Mouse (Mus musculus) hindbrain, embryonic 16.5 days (tissue): ENCODE results near the gene Ncapg. TPM values are rescaled to one million over a fixed set of nuclear protein-coding genes. Genes with fewer than 3 reads are reported as not detected.

ENCODE experiments used
- ATAC-seq: fragments of 200-750 bp; cut with Nextera tagmentation; 2 replicates; pipeline ENCODE4 v1.8.0; 2017; ENCODE audit warnings: moderate TSS enrichment, moderate library complexity
- H3K27ac ChIP-seq: fragments of 300-500 bp; sonication (generic); 2 replicates; pipeline ENCODE4 v1.5.1; 2014; ENCODE audit warnings: low read depth, mild to moderate bottlenecking, control low read depth, low read length, moderate library complexity
- H3K27me3 ChIP-seq: fragments of 300-500 bp; sonication (generic); replicated peaks from 2 replicates; pipeline ENCODE4 v1.6.1; 2014; ENCODE audit warnings: low read length; ENCODE audit not compliant: control insufficient read depth, insufficient read depth
- H3K36me3 ChIP-seq: fragments of 300-500 bp; sonication (generic); 2 replicates; pipeline ENCODE4 v1.6.1; 2014; ENCODE audit warnings: mild to moderate bottlenecking, low read length, moderate library complexity, mixed read lengths; ENCODE audit not compliant: control insufficient read depth, insufficient read depth
- H3K4me1 ChIP-seq: fragments of 300-500 bp; sonication (generic); 2 replicates; pipeline ENCODE4 v1.6.1; 2014; ENCODE audit warnings: low read depth, low read length; ENCODE audit not compliant: control insufficient read depth, insufficient read depth
- H3K4me2 ChIP-seq: fragments of 300-500 bp; sonication (generic); 2 replicates; pipeline ENCODE4 v1.6.1; 2014; ENCODE audit warnings: mild to moderate bottlenecking, low read length, control low read depth, moderate library complexity
- H3K4me3 ChIP-seq: fragments of 300-500 bp; sonication (generic); 2 replicates; pipeline ENCODE4 v1.5.1; 2014; ENCODE audit warnings: mild to moderate bottlenecking, low read length, control low read depth, moderate library complexity
- H3K9ac ChIP-seq: fragments of 300-500 bp; sonication (generic); 2 replicates; pipeline ENCODE4 v1.6.1; 2014; ENCODE audit warnings: low read depth, mild to moderate bottlenecking, control low read depth, low read length, moderate library complexity
- H3K9me3 ChIP-seq: fragments of 300-500 bp; sonication (generic); 2 replicates; pipeline ENCODE4 v1.6.1; 2014; ENCODE audit warnings: mild to moderate bottlenecking, low read length, moderate library complexity; ENCODE audit not compliant: control insufficient read depth
- WGBS: fragments of 180-500 bp; shearing (Covaris S2); extraction: QIAGEN DNeasy Blood & Tissue Kit; methylation state at CpG from one replicate; pipeline ENCODE4 v1.1.7; 2014; 5-methylcytosine and 5-hydroxymethylcytosine counted together
- polyA plus RNA-seq: library from polyadenylated mRNA; unstranded; fragments of >200 nt; fragmentation: Nextera tagmentation; extraction: Ambion mirVana; gene quantifications from 2 replicates; pipeline ENCODE4 v1.2.1, GENCODE M21; 2015

The Ncapg gene
- polyA plus RNA-seq, 1 experiment from 2014 or later, result 7.4 TPM

GRCm38 (mm10) chr5:45685243-45685642, 15.5 kb downstream of the Ncapg start:
- 97% methylated on average over 2 of the region's 2 CpGs for WGBS
- no peak overlapping the region for H3K9ac ChIP-seq

GRCm38 (mm10) chr5:45686223-45686622, 16.5 kb downstream of the Ncapg start:
- WGBS, result over 99% methylated on average over 3 of the region's 3 CpGs
- H3K4me2 ChIP-seq, result no peak overlapping the region
- no peak overlapping the region for H3K9ac ChIP-seq
- no peak overlapping the region for H3K4me3 ChIP-seq
- H3K27ac ChIP-seq, result no peak overlapping the region
- no peak for ATAC-seq
- no peaks in the 10 kb centered on the region for H3K4me1 ChIP-seq
- H3K27me3 ChIP-seq, result no peaks in the 10 kb centered on the region
- no peaks in the 10 kb centered on the region for H3K9me3 ChIP-seq
- no peaks in the 10 kb centered on the region for H3K36me3 ChIP-seq

More at GRCm38 (mm10) chr5:45685243-45685642, 15.5 kb downstream of the Ncapg start:
- H3K27me3 ChIP-seq, result no peaks in the 10 kb centered on the region
- no peak overlapping the region for H3K4me2 ChIP-seq
- H3K4me1 ChIP-seq, result no peaks in the 10 kb centered on the region
- no peaks in the 10 kb centered on the region for H3K9me3 ChIP-seq
- no peaks in the 10 kb centered on the region for H3K36me3 ChIP-seq
- no peak for ATAC-seq
- H3K27ac ChIP-seq, result no peak overlapping the region
- no peak overlapping the region for H3K4me3 ChIP-seq

- H3K27me3 ChIP-seq, result no peaks in the 10 kb centered on the region
- no peak for ATAC-seq
- H3K4me1 ChIP-seq, result no peaks in the 10 kb centered on the region
- H3K9ac ChIP-seq, result no peak overlapping the region
- no peak overlapping the region for H3K4me3 ChIP-seq
- no peaks in the 10 kb centered on the region for H3K9me3 ChIP-seq
- H3K27ac ChIP-seq, result no peak overlapping the region
- 87% methylated on average over 4 of the region's 4 CpGs for WGBS
- no peak overlapping the region for H3K4me2 ChIP-seq
- no peaks in the 10 kb centered on the region for H3K36me3 ChIP-seq
Observed at GRCm38 (mm10) chr5:45689152-45689551, 19.4 kb downstream of the Ncapg start.

DNA sequence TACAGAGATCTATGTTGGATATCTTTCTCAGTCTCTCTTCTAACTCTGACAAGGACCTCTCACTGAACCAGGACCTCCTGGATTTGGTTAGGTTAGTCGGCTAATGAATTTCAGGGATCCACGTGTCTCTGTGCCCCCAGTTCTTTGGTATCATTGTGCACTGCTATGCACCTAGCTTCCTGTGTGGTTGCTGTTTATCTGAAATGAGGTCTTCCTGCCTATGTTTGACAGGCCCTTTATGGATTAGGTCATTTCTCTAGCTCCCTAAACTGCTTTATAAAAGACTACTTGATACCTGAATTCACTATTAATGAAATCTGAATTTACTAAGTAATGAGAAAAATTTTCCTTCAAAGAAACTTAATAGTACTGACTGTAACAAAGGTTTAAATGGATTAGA, 21.1 kb downstream of the Ncapg start:
- Histone ChIP-seq H3K27ac (no peak overlapping the region), H3K9ac (no peak overlapping the region), H3K4me2 (no peak overlapping the region), H3K36me3 (no peaks in the 10 kb centered on the region), H3K4me3 (no peak overlapping the region), H3K9me3 (no peaks in the 10 kb centered on the region), H3K27me3 (no peaks in the 10 kb centered on the region), H3K4me1 (no peaks in the 10 kb centered on the region)
- 88% methylated on average over 2 of the region's 2 CpGs for WGBS
- ATAC-seq, result no peak

DNA sequence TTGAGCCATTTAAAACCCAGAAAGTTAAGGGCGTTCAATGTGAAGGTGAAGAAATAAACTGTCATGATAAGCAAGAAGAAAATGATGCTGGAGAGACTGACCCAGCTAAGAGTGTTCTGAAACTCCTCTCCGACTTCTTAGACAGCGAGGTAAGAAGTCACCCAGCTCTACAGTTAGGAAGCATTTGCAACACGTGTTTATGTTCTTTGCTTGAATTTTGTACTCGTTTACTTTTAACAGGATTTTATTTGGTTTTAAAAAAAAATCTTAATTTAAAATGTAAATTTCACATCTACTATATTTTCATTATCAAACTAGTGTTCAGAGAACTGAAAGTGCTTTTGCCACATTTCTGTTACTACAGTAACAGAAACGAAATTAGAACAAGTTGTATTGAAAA, 22.0 kb downstream of the Ncapg start:
- no peaks in the 10 kb centered on the region for H3K27me3 ChIP-seq
- no peaks in the 10 kb centered on the region for H3K9me3 ChIP-seq
- no peak overlapping the region for H3K9ac ChIP-seq
- H3K4me1 ChIP-seq, result no peaks in the 10 kb centered on the region
- no peak overlapping the region for H3K4me2 ChIP-seq
- no peak for ATAC-seq
- no peaks in the 10 kb centered on the region for H3K36me3 ChIP-seq
- H3K4me3 ChIP-seq, result no peak overlapping the region
- 90% methylated on average over 6 of the region's 6 CpGs for WGBS
- no peak overlapping the region for H3K27ac ChIP-seq

DNA sequence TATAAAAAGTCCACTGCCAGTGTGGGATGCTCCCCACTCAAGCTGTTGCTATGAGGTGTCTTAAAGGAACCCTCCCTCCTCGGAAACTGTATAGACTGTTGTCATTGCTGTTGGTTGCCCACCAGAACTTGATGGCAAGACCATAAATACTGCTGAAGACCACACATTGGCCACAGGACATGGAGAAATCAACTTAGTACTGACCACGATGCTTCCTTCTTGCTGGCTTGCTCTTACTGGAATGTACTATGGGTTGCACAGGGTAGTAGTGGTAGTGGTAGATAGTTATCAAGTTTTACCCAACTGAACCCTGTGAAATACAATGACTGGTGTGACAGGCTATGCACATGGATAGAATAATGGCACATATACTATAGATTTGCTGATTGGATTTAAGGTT, 37.1 kb downstream of the Ncapg start:
- Histone ChIP-seq H3K27ac (no peak overlapping the region), H3K4me1 (no peaks in the 10 kb centered on the region), H3K27me3 (no peaks in the 10 kb centered on the region), H3K36me3 (no peaks in the 10 kb centered on the region), H3K4me2 (no peak overlapping the region), H3K9me3 (no peaks in the 10 kb centered on the region), H3K4me3 (no peak overlapping the region), H3K9ac (no peak overlapping the region)
- 90% methylated on average over 2 of the region's 2 CpGs for WGBS
- no peak for ATAC-seq

- no peak overlapping the region for H3K4me2 ChIP-seq
- no peak overlapping the region for H3K4me3 ChIP-seq
- H3K27me3 ChIP-seq, result no peaks in the 10 kb centered on the region
- no peaks in the 10 kb centered on the region for H3K4me1 ChIP-seq
- WGBS, result 90% methylated on average over 2 of the region's 2 CpGs
- no peak overlapping the region for H3K27ac ChIP-seq
- H3K36me3 ChIP-seq, result no peaks in the 10 kb centered on the region
- no peaks in the 10 kb centered on the region for H3K9me3 ChIP-seq
- no peak overlapping the region for H3K9ac ChIP-seq
- no peak for ATAC-seq
Observed at GRCm38 (mm10) chr5:45709653-45710052, 39.9 kb downstream of the Ncapg start.

DNA sequence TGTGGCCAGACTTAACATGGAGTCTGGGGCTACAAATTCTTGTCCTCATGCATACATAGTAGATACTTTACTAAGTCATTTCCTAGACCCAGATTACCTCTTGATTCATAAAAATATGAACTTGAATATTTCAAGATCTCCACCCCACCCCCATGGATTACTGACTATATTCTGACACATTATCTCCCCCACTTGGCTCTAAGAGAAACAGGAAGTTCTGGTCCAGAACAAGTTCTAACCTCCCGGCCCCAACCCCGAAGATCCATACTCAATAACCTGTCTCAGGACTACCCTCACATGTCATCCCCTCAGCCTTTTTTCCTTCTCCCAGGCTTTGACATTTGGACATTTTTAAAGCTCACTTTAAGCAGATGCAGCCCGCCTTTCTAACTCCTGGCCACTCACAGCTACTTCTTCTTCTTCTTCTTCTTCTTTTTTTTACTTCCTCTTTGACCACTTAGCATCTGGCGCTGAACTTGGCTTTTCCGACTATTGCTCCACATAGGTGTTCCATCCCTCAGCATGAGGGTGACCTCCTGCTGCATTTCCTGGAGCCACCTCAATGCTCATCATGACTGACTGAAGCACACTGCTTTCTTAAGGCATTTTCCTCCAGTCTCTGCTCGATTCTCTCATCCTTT, 49.2 kb downstream of the Ncapg start:
- no peak overlapping the region for H3K9ac ChIP-seq
- no peaks in the 10 kb centered on the region for H3K9me3 ChIP-seq
- ATAC-seq, result no peak
- no peak overlapping the region for H3K4me2 ChIP-seq
- no peaks in the 10 kb centered on the region for H3K36me3 ChIP-seq
- no peaks in the 10 kb centered on the region for H3K27me3 ChIP-seq
- H3K27ac ChIP-seq, result no peak overlapping the region
- no peak overlapping the region for H3K4me3 ChIP-seq
- H3K4me1 ChIP-seq, result no peaks in the 10 kb centered on the region
- WGBS, result 92% methylated on average over 6 of the region's 6 CpGs

DNA sequence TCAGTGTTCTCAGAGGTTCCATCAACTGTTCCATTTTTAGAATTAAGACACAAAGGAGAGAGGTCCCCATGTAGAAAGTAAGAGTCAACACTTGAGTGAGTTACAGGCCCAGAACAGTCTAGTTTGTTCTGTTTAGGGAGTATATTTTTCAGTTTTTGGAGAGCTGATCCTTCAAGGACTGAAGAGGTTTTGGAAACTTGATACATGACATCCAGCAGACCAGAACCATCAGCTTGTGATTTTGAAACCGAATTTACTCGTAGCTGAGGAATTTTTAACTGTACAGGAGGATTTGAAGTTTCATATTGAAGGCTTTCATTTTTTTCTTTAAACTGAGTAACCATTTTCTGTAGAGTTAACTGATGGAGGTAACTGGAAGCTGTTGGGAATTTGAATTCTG, 64.0 kb downstream of the Ncapg start:
- 94% methylated on average over 2 of the region's 2 CpGs for WGBS
- Histone ChIP-seq H3K36me3 (0 out of 2 replicates have a peak, but pooled peaks cover 2% of the 10 kb centered on the region), H3K9ac (no peak overlapping the region), H3K4me3 (no peak overlapping the region), H3K9me3 (no peaks in the 10 kb centered on the region), H3K4me1 (no peaks in the 10 kb centered on the region), H3K4me2 (no peak overlapping the region), H3K27ac (no peak overlapping the region), H3K27me3 (no peaks in the 10 kb centered on the region)
- ATAC-seq, result no peak

DNA sequence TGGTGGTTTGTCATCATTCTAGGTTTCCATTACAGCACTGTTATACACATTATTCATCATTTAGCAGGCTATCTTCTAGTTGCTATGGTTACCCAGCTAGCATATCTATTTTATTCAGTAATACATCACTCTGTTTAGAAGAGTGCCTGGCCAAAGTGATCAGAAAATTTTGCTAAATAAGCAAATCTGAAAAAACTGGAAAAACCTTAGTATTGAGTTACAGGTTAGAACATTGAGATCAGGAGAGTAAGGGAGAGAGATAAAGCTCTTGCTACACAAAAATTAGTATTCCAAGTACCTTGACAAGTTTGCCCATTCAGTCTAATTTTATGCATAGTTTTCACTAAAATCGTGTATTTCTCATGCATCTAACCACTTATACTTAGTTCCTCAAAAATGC, 68.2 kb downstream of the Ncapg start:
- no peak overlapping the region for H3K27ac ChIP-seq
- 0 out of 2 replicates have a peak, but pooled peaks cover 2% of the 10 kb centered on the region for H3K36me3 ChIP-seq
- no peaks in the 10 kb centered on the region for H3K9me3 ChIP-seq
- 89% methylated on average over 1 of the region's 1 CpGs for WGBS
- no peak overlapping the region for H3K9ac ChIP-seq
- no peak overlapping the region for H3K4me3 ChIP-seq
- no peaks in the 10 kb centered on the region for H3K27me3 ChIP-seq
- H3K4me2 ChIP-seq, result no peak overlapping the region
- no peaks in the 10 kb centered on the region for H3K4me1 ChIP-seq
- no peak for ATAC-seq
